Mouse (Mus musculus) frontal cortex, adult 2 months (tissue): ENCODE results near the gene Ctnnal1. TPM values are rescaled to one million over a fixed set of nuclear protein-coding genes. Genes with fewer than 3 reads are reported as not detected.

Source experiments
- DNase-seq, 2 experiments: peaks; one replicate each; pipeline ENCODE4 v3.0.0; 2022; ENCODE audit warnings: low spot score in 1 of 2; ENCODE audit errors: extremely low spot score in 1 of 2
- polyA plus RNA-seq: library from polyadenylated mRNA; depleted of rRNA; stranded (reverse); fragments of >200 nt; gene quantifications from 2 replicates; pipeline ENCODE4 v1.2.3, GENCODE M21; 2012

Gene Ctnnal1
- polyA plus RNA-seq, 1 experiment, result 23.9 TPM

DNA sequence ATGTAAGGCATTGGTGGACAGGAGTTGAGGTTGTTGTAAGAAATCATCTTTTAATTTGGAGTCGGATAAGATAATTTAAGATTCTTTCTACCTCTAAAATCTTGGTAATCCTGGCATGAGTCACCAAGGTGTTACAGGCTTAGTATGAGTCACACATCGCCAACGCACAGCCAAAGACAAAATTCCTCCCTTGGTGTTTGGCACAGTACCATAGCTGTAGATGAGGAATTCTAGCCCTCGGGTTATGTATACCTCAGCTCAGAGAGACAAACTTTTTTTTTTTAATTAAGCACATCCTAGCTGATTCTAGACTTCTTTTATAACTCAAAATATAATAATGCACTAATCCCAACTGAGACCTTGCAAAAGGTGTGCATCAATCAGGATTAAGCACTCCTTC lies 972 bp downstream of the Ctnnal1 start:
- DNase-seq, result peak; percentile 46 to 86

DNA sequence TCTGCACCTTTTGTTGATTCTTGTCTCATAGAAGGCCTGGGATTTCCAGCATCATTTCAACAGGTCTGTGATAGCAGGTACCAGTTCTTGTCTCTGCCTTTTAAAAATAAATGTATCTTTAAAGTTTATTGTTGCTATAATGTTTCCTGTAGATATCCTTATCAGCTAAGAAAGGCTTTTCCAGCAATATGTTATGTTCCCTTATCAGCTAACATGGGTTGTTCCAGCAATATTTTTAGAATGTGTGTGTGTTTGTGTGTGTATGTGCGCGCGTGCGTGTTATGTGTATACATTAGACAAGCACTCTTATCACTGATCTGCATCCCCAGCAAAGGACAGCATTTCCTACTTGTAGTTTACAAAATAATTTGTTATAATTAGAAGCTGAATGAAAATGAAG lies 3.4 kb downstream of the Ctnnal1 start:
- DNase-seq, result no peak

DNA sequence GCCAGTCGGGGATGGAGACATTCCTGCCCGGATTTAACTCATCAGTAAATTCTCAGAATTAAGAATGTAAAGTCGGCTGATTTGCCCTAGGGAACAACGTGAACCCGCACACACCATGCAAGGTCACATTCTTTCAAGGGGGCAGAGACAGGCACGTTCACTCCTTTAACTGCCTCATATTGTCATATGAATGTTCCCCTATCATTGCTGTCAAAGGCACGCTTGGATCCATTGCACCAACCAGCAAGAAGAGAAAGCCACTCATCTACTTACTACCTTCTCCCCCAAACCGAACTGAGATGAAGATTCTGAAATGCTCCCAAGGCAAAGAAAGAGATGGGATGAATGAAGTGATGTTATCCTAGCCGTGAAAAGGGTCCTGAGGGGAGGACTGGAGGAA lies 6.3 kb downstream of the Ctnnal1 start:
- no peak for DNase-seq

GRCm38 (mm10) chr4:56856371-56856949 lies 8.5 kb downstream of the Ctnnal1 start:
- no peak for DNase-seq

- no peak for DNase-seq
These were observed 9.1 kb downstream of the Ctnnal1 start for GRCm38 (mm10) chr4:56855935-56856334.

DNA sequence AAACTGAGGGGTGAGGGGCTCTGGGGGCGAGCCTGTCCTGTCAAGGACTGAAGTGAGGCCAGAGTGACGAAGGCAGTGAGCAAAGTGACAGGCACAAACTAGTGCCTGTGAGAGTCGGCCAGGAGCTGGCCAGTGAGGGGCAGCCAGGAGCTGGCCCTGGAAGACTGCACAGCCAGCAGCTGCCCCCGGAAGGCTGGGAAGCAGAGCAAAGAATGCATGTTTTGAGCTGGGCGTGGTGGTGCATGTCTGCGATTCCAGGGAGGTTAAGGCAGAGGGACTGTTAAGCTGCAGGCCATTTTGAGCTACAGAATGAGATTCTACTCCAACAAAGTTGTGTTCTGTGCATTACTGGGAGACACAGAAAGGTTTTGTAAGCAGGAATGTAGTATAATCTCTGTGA lies 14.3 kb downstream of the Ctnnal1 start:
- DNase-seq, result no peak

DNA sequence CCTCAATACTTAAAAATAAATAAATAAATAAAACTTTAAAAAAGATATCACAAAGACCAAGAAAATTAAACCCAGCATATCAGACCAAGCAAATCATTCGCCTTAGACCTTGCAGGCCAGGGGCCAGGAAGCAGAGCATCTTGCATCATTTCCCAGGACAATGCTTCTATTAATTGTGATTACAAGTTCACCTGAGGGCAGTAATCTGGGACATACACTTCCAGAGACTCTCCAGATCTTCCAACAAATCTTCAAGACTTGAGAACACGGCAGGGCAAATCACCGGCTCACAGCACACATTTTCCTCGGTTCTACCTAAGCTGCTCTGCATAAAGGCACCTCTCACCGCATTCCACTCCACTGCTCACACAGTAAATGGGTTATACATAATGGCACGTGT lies 16.9 kb downstream of the Ctnnal1 start:
- no peak for DNase-seq

DNA sequence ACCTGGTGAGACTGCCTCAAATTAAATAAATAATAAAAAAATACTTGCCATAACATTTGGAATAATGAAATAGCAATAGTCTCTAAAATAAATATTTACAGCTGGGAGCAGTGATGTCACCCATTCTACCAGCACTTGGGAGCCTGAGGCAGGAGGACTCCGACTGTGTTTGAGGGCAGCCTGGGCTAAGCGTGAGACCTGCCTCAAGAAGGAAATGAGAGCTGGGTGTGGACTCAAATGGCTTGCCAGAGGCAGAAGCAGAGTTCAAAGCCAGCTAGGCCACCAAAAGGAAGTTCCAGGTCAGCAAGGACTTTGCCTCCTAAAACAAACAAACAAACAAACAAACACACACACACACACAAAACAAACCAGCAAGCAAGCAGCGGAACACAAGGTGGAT lies 17.6 kb downstream of the Ctnnal1 start:
- DNase-seq, result no peak

GRCm38 (mm10) chr4:56845896-56846533 lies 19.0 kb downstream of the Ctnnal1 start:
- no peak for DNase-seq

DNA sequence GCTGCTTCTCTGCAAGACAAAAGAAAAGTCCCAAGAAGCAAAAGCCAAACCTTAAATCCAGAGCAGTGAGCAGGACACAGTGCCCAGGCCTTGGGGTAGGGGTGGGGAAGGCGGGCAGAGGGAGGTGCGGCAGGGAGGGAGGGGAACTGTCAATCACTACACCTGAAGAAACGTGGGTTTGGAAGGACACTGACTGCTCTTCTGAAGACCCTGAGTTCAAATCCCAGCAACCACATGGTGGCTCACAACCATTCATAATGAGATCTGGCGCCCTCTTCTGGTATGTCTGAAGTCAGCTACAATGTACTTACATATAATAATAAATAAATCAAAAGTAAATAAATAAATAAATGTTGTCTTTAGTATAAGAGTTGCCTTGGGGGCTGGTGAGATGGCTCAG lies 20.1 kb downstream of the Ctnnal1 start:
- no peak for DNase-seq

DNA sequence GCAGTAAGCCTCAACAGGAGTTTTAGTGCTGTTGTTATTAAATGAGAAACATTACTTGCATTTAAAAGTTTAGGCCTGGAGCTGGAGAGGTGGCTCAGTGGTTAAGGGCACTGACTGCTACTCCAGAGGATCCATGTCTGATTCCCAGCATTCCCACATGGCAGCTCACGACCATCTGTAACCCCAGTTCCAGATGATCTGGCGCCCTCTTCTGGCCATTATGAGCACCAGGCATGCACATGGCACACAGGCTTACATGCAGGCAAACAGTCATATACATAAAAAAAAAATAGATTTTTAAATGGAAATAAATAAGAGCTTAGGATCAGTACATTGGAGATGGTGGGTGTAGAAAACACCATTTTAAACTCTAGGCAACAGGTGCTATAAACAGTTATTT lies 21.0 kb downstream of the Ctnnal1 start:
- no peak for DNase-seq

DNA sequence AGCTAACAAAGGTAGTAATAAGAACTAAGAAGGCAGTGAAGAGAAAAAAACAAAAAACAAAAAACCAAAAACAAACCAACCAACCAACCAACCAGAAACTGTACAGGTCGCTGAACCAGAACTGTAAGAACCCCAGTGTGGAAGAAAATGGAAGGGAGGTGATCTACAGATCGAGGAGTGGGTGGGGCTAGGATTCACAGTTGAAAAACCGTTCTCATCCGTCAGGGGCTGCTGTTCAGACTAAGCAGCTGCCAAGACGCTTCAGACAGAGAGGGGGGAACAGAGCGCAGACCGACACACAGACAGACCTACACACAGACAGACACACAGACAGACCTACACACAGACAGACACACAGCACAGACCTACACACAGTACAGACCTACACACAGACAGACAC lies 22.5 kb downstream of the Ctnnal1 start:
- no peak for DNase-seq

GRCm38 (mm10) chr4:56840297-56840696 lies 24.7 kb downstream of the Ctnnal1 start:
- DNase-seq, result no peak

DNA sequence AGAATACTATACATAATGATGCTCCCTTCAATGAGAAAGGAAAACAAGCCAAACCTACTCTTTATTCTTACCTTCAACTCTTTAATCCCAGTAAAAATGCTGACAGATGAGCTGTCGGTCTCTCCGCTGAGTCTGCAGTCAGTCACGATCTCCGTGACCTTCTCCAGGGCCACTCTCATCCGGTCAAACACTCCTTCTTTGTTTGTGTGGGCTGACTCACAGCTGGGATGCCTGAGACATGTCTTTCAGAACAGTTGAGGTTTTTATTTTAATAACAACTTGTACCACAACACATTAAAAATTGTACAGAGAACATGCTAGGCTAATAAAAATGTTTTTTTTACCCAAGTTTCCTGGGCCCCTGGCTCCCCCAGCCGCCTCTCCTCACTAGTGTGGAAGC lies 27.3 kb downstream of the Ctnnal1 start:
- DNase-seq, result no peak

- DNase-seq, result no peak
These were observed 33.0 kb downstream of the Ctnnal1 start for GRCm38 (mm10) chr4:56831998-56832397.

GRCm38 (mm10) chr4:56831013-56831609 lies 33.9 kb downstream of the Ctnnal1 start:
- no peak for DNase-seq

- DNase-seq, result no peak
These were observed 35.5 kb downstream of the Ctnnal1 start for GRCm38 (mm10) chr4:56829511-56829921.

GRCm38 (mm10) chr4:56828932-56829331 lies 36.1 kb downstream of the Ctnnal1 start:
- no peak for DNase-seq

DNA sequence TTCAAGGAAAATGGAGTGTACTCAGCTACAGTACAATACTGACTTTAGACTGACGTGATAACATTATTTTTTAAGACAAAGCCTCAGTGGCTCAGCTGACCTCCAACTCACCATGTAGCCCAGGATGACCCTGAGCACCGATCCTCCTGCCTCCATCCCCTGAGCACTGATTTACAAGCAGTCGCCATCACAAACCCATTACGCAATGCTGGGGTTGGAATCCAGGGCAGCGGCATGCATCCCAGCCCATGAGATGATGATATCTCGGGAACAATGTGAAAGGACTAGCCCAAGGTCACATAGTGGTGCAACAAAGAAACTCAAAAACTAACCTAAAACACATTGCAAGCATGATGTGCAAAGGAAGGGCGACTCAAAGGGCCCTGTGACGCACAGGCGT lies 40.8 kb downstream of the Ctnnal1 start:
- DNase-seq, result no peak

GRCm38 (mm10) chr4:56820017-56820550 lies 44.9 kb downstream of the Ctnnal1 start:
- peak in 1 of 2 experiments; percentile 63 for DNase-seq

DNA sequence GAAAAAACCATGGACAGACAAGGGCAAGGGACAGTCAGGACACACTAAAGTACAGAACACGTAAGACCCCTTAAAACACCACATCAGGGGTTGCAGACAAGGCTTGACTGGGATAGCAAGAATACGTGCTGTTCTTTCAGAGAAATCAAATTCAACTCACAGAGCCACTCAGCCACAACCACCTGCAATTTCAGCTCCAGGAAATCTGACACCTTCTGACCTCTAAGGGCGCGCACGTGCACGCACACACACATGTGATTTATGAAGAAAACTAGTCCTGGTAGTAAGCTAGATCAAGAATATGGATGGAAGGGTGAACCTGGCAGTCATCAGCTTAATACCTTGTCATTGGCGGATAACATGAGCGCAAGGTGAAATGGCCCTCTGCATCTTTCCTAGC lies 49.9 kb downstream of the Ctnnal1 start:
- no peak for DNase-seq

- no peak for DNase-seq
These were observed 52.9 kb downstream of the Ctnnal1 start for GRCm38 (mm10) chr4:56812096-56812495.
